Mouse (Mus musculus) effector memory CD4-positive, alpha-beta T cell, adult 5 months (primary cell): ENCODE results near the gene Mpp4. TPM values are rescaled to one million over a fixed set of nuclear protein-coding genes. Genes with fewer than 3 reads are reported as not detected.

Experiments used
- polyA plus RNA-seq: library from polyadenylated mRNA; unstranded; fragments of 100-300 nt; shearing (Covaris generic); gene quantifications from one replicate; pipeline ENCODE4 v1.2.1, GENCODE M21; 2017

Gene Mpp4
- polyA plus RNA-seq, result not detected

DNA sequence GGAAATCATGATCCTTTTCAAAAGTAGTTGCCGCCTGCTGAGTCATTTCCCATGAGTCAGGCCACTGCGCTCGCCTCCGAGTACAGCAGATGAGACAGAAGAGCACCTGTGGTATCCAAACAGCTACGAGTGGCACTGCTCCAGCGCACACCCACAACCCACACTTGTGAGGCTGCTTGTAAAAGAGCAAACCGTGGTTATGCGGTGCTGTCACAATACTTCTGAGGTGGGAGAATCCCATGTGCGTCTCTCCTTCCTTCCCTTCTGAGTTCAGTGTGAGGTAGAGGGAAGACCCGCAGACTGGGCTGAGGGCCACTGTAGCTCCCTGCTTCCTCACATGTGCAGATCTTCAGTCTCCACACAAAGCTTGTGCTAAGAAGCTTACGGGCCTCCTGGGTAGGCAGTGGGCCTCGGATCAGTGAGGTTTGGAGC, at the start of gene Mpp4:
Gene Mpp4 (minus strand): TSS at position 360 of the 432 bp plus-strand sequence.

GRCm38 (mm10) chr1:59119720-59120457, 43.3 kb downstream of the Mpp4 start, which contains the start of gene Tmem237:
Gene Tmem237, minus strand, starts transcription at chr1:59120408.

GRCm38 (mm10) chr1:59094705-59095104, 68.5 kb downstream of the Mpp4 start, which contains the start of gene C2cd6:
Gene C2cd6, minus strand, starts transcription at chr1:59094900.

Other genes starting within 250 kb of the Mpp4 start
- 32.2 TPM for gene Trak2, start 190.0 kb downstream of the Mpp4 start, polyA plus RNA-seq
- 12.5 TPM for gene Stradb, start 189.9 kb downstream of the Mpp4 start, polyA plus RNA-seq
- not detected for gene C2cd6, start 68.5 kb downstream of the Mpp4 start, polyA plus RNA-seq
- gene Tmem237, start 43.0 kb downstream of the Mpp4 start, polyA plus RNA-seq, result 4.7 TPM
- gene Als2, start 73.8 kb upstream of the Mpp4 start, polyA plus RNA-seq, result 12.3 TPM
- not detected for gene Cdk15, start 93.5 kb upstream of the Mpp4 start, polyA plus RNA-seq